Mouse (Mus musculus) heart, embryonic 13.5 days (tissue): ENCODE results near the gene Socs2. TPM values are rescaled to one million over a fixed set of nuclear protein-coding genes. Genes with fewer than 3 reads are reported as not detected.

Experiments
- ATAC-seq: fragments of 200-750 bp; cut with Nextera tagmentation; 2 replicates; pipeline ENCODE4 v1.8.0; 2017; ENCODE audit warnings: moderate TSS enrichment; ENCODE audit not compliant: insufficient number of reproducible peaks, low FRiP score, low TSS enrichment; ENCODE audit errors: extremely low read depth
- H3K27ac ChIP-seq: fragments of 300-500 bp; sonication (generic); replicated peaks from 2 replicates; pipeline ENCODE4 v1.5.1; 2015; ENCODE audit warnings: moderate library complexity, mild to moderate bottlenecking, inconsistent platforms
- H3K27me3 ChIP-seq: fragments of 300-500 bp; sonication (generic); replicated peaks from 2 replicates; pipeline ENCODE4 v1.6.1; 2015; ENCODE audit warnings: mild to moderate bottlenecking, inconsistent platforms
- H3K36me3 ChIP-seq: fragments of 300-500 bp; sonication (generic); 2 replicates; pipeline ENCODE4 v1.6.1; 2015; ENCODE audit warnings: mild to moderate bottlenecking, inconsistent platforms
- H3K4me1 ChIP-seq: fragments of 300-500 bp; sonication (generic); 2 replicates; pipeline ENCODE4 v1.6.1; 2015; ENCODE audit warnings: inconsistent platforms
- H3K4me2 ChIP-seq: fragments of 300-500 bp; sonication (generic); 2 replicates; pipeline ENCODE4 v1.6.1; 2015; ENCODE audit warnings: inconsistent platforms, mild to moderate bottlenecking, moderate library complexity
- H3K4me3 ChIP-seq: fragments of 300-500 bp; sonication (generic); 2 replicates; pipeline ENCODE4 v1.5.1; 2015; ENCODE audit warnings: moderate library complexity, mild to moderate bottlenecking, inconsistent platforms
- H3K9ac ChIP-seq: fragments of 300-500 bp; sonication (generic); 2 replicates; pipeline ENCODE4 v1.6.1; 2015; ENCODE audit warnings: inconsistent platforms, mild to moderate bottlenecking, moderate library complexity
- H3K9me3 ChIP-seq: fragments of 300-500 bp; sonication (generic); 2 replicates; pipeline ENCODE4 v1.6.1; 2016; ENCODE audit warnings: inconsistent platforms
- WGBS: fragments of 180-500 bp; shearing (Covaris S2); methylation state at CpG from one replicate; pipeline ENCODE4 v1.1.7; 2015; ENCODE audit warnings: mixed read lengths; 5-methylcytosine and 5-hydroxymethylcytosine counted together
- polyA plus RNA-seq: library from polyadenylated mRNA; unstranded; fragments of >200 nt; fragmentation: Nextera tagmentation; extraction: Ambion mirVana; gene quantifications from 2 replicates; pipeline ENCODE4 v1.2.1, GENCODE M21; 2015

Socs2 gene
- polyA plus RNA-seq, 1 experiment from 2014 or later, result 43.6 TPM

GRCm38 (mm10) chr10:95419726-95420125, 2.7 kb upstream of the Socs2 start:
- no peak overlapping the region for H3K27ac ChIP-seq
- ATAC-seq, result no peak
- H3K4me1 ChIP-seq, result peaks cover 18% of the 10 kb centered on the region
- H3K9me3 ChIP-seq, result no peaks in the 10 kb centered on the region
- H3K27me3 ChIP-seq, result peaks cover 12% of the 10 kb centered on the region; the same call in 1 of the 2 replicates
- H3K4me2 ChIP-seq, result no peak overlapping the region
- 89% methylated on average over 3 of the region's 3 CpGs for WGBS
- H3K9ac ChIP-seq, result no peak overlapping the region
- H3K36me3 ChIP-seq, result no peaks in the 10 kb centered on the region
- no peak overlapping the region for H3K4me3 ChIP-seq

DNA sequence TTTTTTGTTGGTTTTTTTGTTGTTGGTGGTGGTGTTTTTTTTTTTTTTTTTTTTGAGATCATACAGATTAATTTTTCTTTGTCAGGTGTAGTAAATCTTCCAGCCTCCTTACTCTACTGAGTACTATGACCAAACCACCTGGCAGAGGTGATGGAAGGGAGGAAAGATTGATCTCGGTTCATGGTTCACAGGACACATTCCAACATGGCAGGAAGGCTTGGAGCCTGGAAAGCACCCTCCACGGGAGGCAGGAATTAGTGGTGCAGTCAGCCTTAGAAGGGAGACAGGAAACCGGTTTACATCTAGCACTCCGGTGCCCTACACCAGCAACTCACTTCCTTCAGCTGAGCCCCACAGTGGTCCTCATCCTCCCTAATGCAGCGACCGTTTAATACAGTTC, 1.7 kb upstream of the Socs2 start:
- H3K36me3 ChIP-seq, result no peaks in the 10 kb centered on the region
- 54% methylated on average over 6 of the region's 6 CpGs for WGBS
- no peak overlapping the region for H3K27ac ChIP-seq
- ATAC-seq, result no peak
- H3K9me3 ChIP-seq, result no peaks in the 10 kb centered on the region
- peaks cover 12% of the 10 kb centered on the region; the same call in 1 of the 2 replicates for H3K27me3 ChIP-seq
- no peak overlapping the region for H3K4me3 ChIP-seq
- H3K9ac ChIP-seq, result no peak overlapping the region
- H3K4me2 ChIP-seq, result no peak overlapping the region
- H3K4me1 ChIP-seq, result peaks cover 25% of the 10 kb centered on the region

DNA sequence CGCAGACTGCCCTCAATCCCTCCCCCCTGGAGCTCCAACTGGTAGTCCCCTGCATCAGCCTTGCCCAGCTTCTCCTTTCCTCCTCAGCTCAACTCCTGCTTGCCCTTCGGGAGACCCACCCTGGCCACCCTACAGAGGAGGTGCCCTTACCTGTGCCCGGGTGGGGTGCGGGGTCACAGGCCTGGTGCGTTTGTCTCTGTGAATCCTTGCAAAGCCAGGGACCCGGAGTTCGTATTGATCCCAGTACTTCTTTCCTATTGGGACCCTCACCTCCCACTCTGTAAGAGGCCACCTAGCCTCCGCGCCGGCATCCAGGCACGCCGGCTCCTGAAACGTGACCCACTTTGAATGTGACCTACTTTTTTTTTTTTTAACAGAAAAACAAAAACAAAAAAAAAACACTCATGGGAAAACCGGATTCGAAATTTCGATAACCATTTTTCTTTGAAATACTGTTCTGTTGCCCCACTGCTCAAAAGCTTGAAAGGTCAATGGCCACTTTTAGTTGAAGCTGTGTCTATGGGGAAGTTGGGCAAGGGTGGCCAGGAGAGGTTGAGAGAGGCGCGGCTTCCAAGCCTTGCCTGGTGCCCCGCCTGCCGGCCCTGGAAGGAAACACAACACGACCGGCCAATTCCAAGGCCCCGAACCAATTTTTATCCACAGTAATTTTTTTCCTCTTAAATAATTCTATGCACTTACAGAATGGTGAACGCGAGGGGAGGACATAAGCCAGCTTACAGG, 686 bp upstream of the Socs2 start:
- peaks cover 26% of the 10 kb centered on the region for H3K4me1 ChIP-seq
- no peak for ATAC-seq
- H3K4me2 ChIP-seq, result peak overlapping the region; percentile 98
- no peaks in the 10 kb centered on the region for H3K36me3 ChIP-seq
- peaks cover 12% of the 10 kb centered on the region; the same call in 1 of the 2 replicates for H3K27me3 ChIP-seq
- no peaks in the 10 kb centered on the region for H3K9me3 ChIP-seq
- peak overlapping the region; percentile 92 for H3K27ac ChIP-seq
- WGBS, result 1% methylated on average over 25 of the region's 25 CpGs
- H3K4me3 ChIP-seq, result peak overlapping the region; percentile 87
- peak overlapping the region; percentile 92 for H3K9ac ChIP-seq

DNA sequence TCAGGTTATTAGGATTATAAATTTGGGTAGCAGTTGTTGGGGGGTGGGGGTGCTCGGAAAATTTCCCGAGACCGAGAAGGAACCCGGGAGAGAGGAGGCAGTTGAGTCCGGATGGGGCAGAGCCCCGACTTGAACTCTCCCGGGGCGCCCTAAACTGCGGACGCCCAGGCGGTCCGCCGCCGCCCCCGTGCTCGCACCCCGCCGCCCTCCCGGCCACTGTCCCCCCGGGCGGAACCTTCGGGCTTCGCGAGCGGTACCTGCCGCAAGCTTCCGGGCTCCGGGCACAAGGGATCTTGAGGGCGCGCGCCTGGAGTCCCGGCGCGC, 657 bp downstream of the Socs2 start:
- no peak for ATAC-seq
- H3K9ac ChIP-seq, result peak overlapping the region; percentile 92

GRCm38 (mm10) chr10:95415533-95416360, 1.2 kb downstream of the Socs2 start:
- no peak for ATAC-seq
- WGBS, result under 1% methylated on average over 65 of the region's 65 CpGs
- Histone ChIP-seq H3K36me3 (peaks cover 14% of the 10 kb centered on the region), H3K4me1 (peaks cover 26% of the 10 kb centered on the region), H3K4me2 (peak overlapping the region; percentile 98), H3K9ac (peak overlapping the region; percentile 92), H3K4me3 (peak overlapping the region; percentile 87), H3K27me3 (peaks cover 12% of the 10 kb centered on the region; the same call in 1 of the 2 replicates), H3K27ac (peak overlapping the region; percentile 92), H3K9me3 (no peaks in the 10 kb centered on the region)

More for the DNA sequence above, 657 bp downstream of the Socs2 start:
- peak overlapping the region; percentile 98 for H3K4me2 ChIP-seq
- H3K4me3 ChIP-seq, result peak overlapping the region; percentile 87
- H3K9me3 ChIP-seq, result no peaks in the 10 kb centered on the region
- 0% methylated on average over 22 of the region's 34 CpGs for WGBS
- peaks cover 12% of the 10 kb centered on the region; the same call in 1 of the 2 replicates for H3K27me3 ChIP-seq
- H3K36me3 ChIP-seq, result peaks cover 9% of the 10 kb centered on the region
- peak overlapping the region; percentile 92 for H3K27ac ChIP-seq
- H3K4me1 ChIP-seq, result peaks cover 26% of the 10 kb centered on the region

- Histone ChIP-seq H3K9me3 (no peaks in the 10 kb centered on the region), H3K4me2 (peak overlapping the region; percentile 98), H3K36me3 (peaks cover 21% of the 10 kb centered on the region), H3K27ac (peak overlapping the region; percentile 92; the same call in 1 of the 2 replicates), H3K9ac (peak overlapping the region; percentile 92), H3K4me3 (peak overlapping the region; percentile 87), H3K27me3 (peaks cover 9% of the 10 kb centered on the region), H3K4me1 (peaks cover 26% of the 10 kb centered on the region)
- 1% methylated on average over 15 of the region's 15 CpGs for WGBS
- ATAC-seq, result no peak
These were observed 1.8 kb downstream of the Socs2 start for GRCm38 (mm10) chr10:95415159-95415532.

GRCm38 (mm10) chr10:95414316-95415158, 2.4 kb downstream of the Socs2 start:
- peaks cover 8% of the 10 kb centered on the region for H3K27me3 ChIP-seq
- H3K4me1 ChIP-seq, result peaks cover 26% of the 10 kb centered on the region
- H3K27ac ChIP-seq, result peak overlapping the region; percentile 92
- no peaks in the 10 kb centered on the region for H3K9me3 ChIP-seq
- no peak for ATAC-seq
- WGBS, result under 1% methylated on average over 65 of the region's 65 CpGs
- H3K4me2 ChIP-seq, result peak overlapping the region; percentile 98
- H3K4me3 ChIP-seq, result peak overlapping the region; percentile 87
- H3K36me3 ChIP-seq, result peaks cover 23% of the 10 kb centered on the region
- peak overlapping the region; percentile 92 for H3K9ac ChIP-seq

GRCm38 (mm10) chr10:95411139-95411538, 5.8 kb downstream of the Socs2 start:
- Histone ChIP-seq H3K36me3 (peaks cover 34% of the 10 kb centered on the region), H3K4me1 (peaks cover 23% of the 10 kb centered on the region), H3K4me3 (no peak overlapping the region), H3K9ac (no peak overlapping the region), H3K27ac (no peak overlapping the region), H3K4me2 (no peak overlapping the region), H3K9me3 (no peaks in the 10 kb centered on the region), H3K27me3 (no peaks in the 10 kb centered on the region; the same call in 1 of the 2 replicates)
- WGBS, result 87% methylated on average over 9 of the region's 9 CpGs
- ATAC-seq, result no peak

DNA sequence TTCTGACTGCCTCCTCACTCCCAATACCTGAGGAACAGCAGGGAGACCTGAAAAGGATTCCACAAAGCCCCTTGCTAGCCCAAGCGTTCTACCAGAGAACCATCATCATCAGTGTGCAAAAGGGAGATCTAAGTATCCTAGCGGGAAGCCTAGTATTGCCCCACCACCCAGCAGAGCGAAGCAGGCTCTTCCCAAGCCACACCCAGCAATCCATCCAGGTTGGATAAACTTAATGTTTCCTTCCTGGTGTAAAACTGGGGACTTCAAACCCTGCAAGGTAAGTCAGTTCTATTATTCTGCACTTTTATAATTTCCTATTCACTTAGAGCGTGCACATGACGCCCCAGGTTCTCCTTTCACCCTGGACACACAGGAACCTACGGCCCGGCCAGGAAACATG, 6.3 kb downstream of the Socs2 start:
- H3K9me3 ChIP-seq, result no peaks in the 10 kb centered on the region
- H3K4me1 ChIP-seq, result peaks cover 23% of the 10 kb centered on the region
- WGBS, result 87% methylated on average over 7 of the region's 7 CpGs
- no peak for ATAC-seq
- H3K4me2 ChIP-seq, result no peak overlapping the region
- H3K4me3 ChIP-seq, result no peak overlapping the region
- H3K9ac ChIP-seq, result 0 out of 2 replicates have a peak overlapping the region, but pooled peaks have one; percentile 5
- H3K36me3 ChIP-seq, result peaks cover 34% of the 10 kb centered on the region
- H3K27me3 ChIP-seq, result no peaks in the 10 kb centered on the region; the same call in 1 of the 2 replicates
- no peak overlapping the region for H3K27ac ChIP-seq

DNA sequence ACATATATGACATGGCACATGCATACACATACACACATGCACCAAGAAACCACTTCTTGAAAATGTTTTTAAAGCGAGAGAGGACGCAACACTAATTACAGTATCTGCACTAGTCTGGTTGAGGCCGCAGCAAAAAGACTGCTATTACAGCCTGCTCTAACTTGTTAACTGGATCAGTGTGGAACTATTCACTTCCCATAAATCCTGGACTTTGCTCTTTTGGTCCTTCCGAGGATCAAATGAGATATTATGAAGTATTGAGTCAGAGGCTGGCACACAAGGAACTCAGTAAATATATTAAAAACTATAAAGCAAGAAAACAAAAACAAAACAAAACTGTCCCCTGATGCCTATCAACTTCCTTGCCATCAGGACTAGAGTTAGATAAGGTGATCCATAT, 6.8 kb downstream of the Socs2 start:
- Histone ChIP-seq H3K9ac (0 out of 2 replicates have a peak overlapping the region, but pooled peaks have one; percentile 5), H3K4me3 (no peak overlapping the region), H3K36me3 (peaks cover 34% of the 10 kb centered on the region), H3K27me3 (no peaks in the 10 kb centered on the region; the same call in 1 of the 2 replicates), H3K27ac (no peak overlapping the region), H3K4me2 (no peak overlapping the region), H3K4me1 (peaks cover 19% of the 10 kb centered on the region), H3K9me3 (no peaks in the 10 kb centered on the region)
- ATAC-seq, result no peak
- WGBS, result 84% methylated on average over 4 of the region's 4 CpGs

GRCm38 (mm10) chr10:95409149-95409548, 7.8 kb downstream of the Socs2 start:
- H3K9me3 ChIP-seq, result no peaks in the 10 kb centered on the region
- no peak overlapping the region for H3K4me3 ChIP-seq
- peaks cover 34% of the 10 kb centered on the region for H3K36me3 ChIP-seq
- H3K9ac ChIP-seq, result no peak overlapping the region
- peaks cover 16% of the 10 kb centered on the region; the same call in 1 of the 2 replicates for H3K4me1 ChIP-seq
- no peak overlapping the region for H3K4me2 ChIP-seq
- no peak overlapping the region for H3K27ac ChIP-seq
- no peak for ATAC-seq
- 74% methylated on average over 7 of the region's 7 CpGs for WGBS
- no peaks in the 10 kb centered on the region; the same call in 1 of the 2 replicates for H3K27me3 ChIP-seq
